Comparison of ENCODE assay signal across 8 mouse cellular contexts in genomic region chr11:120045839-120046552, GRCm38 (mm10). TPM values are rescaled to one million over a fixed set of nuclear protein-coding genes. Genes with fewer than 3 reads are reported as not detected.
DNase-seq lines count a peak whose midpoint lies in the region.

No protein-coding gene starts in this region.

- DNase-seq in layer of hippocampus, adult 11-12 months (ENCODE audit: low spot score): peak; percentile 55
- no peak for DNase-seq in layer of hippocampus, adult 9-11 months
- peak; percentile 64 to 70 for DNase-seq in cerebellum, adult 18-20 months
- DNase-seq in gastrocnemius, postnatal 10 days: peak; percentile 43
- DNase-seq in kidney, postnatal 14 days: peak; percentile 60
- DNase-seq in right cerebral cortex, postnatal 4 days: peak; percentile 68
- DNase-seq in urinary bladder, postnatal 14 days (ENCODE audit: low spot score): no peak
- DNase-seq in testis, postnatal 14 days (ENCODE audit: low spot score): no peak

RNA-seq across cellular contexts. Expression of gene Aatk, which starts 1.0 kb away (rescaled TPM):
- 10 to 100 TPM; 18.5 to 20.5 TPM for total RNA-seq in gastrocnemius, postnatal 10 days (2021)

RNA-seq across cellular contexts. Expression of gene Cep131, which starts 40.6 kb away (rescaled TPM):
- 10 to 100 TPM in 1 of 2 experiments, 1 to 10 TPM in 1; 9.9 to 11.4 TPM for total RNA-seq in gastrocnemius, postnatal 10 days (2021)

RNA-seq across cellular contexts. Expression of gene Tepsin, which starts 52.5 kb away (rescaled TPM):
- total RNA-seq in gastrocnemius, postnatal 10 days (2021): 1 to 10 TPM; 5.2 to 6.3 TPM

RNA-seq across cellular contexts. Expression of gene Ndufaf8, which starts 52.7 kb away (rescaled TPM):
- total RNA-seq in gastrocnemius, postnatal 10 days (2021): 10 to 100 TPM; 40.9 to 44.2 TPM

Comparison
In these comparisons a context has a peak if more than half of its experiments do, and no peak if none do; other contexts are left out.
1. DNase-seq: peak in layer of hippocampus, adult 11-12 months (single experiment), cerebellum, adult 18-20 months (2 of 2), gastrocnemius, postnatal 10 days (single experiment), kidney, postnatal 14 days (single experiment) and right cerebral cortex, postnatal 4 days (single experiment); none in layer of hippocampus, adult 9-11 months (single experiment), urinary bladder, postnatal 14 days (single experiment) and testis, postnatal 14 days (single experiment).